Mouse (Mus musculus) forebrain, embryonic 15.5 days (tissue): ENCODE results near the gene Gpha2. TPM values are rescaled to one million over a fixed set of nuclear protein-coding genes. Genes with fewer than 3 reads are reported as not detected.

ENCODE experiments used
- ATAC-seq: fragments of 200-750 bp; cut with Nextera tagmentation; replicated peaks from 2 replicates; pipeline ENCODE4 v1.8.0; 2017; ENCODE audit warnings: mild to moderate bottlenecking, moderate TSS enrichment, moderate library complexity
- H3K27ac ChIP-seq: fragments of 300-500 bp; sonication (generic); replicated peaks from 2 replicates; pipeline ENCODE4 v1.5.1; 2015; ENCODE audit warnings: mild to moderate bottlenecking, inconsistent platforms
- H3K27me3 ChIP-seq: fragments of 300-500 bp; sonication (generic); 2 replicates; pipeline ENCODE4 v1.6.1; 2015; ENCODE audit warnings: inconsistent platforms
- H3K36me3 ChIP-seq: fragments of 300-500 bp; sonication (generic); 2 replicates; pipeline ENCODE4 v1.6.1; 2015; ENCODE audit warnings: mild to moderate bottlenecking, inconsistent platforms
- H3K4me1 ChIP-seq: fragments of 300-500 bp; sonication (generic); 2 replicates; pipeline ENCODE4 v1.6.1; 2015; ENCODE audit warnings: inconsistent platforms
- H3K4me2 ChIP-seq: fragments of 300-500 bp; sonication (generic); replicated peaks from 2 replicates; pipeline ENCODE4 v1.6.1; 2015; ENCODE audit warnings: mild to moderate bottlenecking, inconsistent platforms
- H3K4me3 ChIP-seq: fragments of 300-500 bp; sonication (generic); 2 replicates; pipeline ENCODE4 v1.5.1; 2015; ENCODE audit warnings: mild to moderate bottlenecking, inconsistent platforms
- H3K9ac ChIP-seq: fragments of 300-500 bp; sonication (generic); replicated peaks from 2 replicates; pipeline ENCODE4 v1.6.1; 2015; ENCODE audit warnings: mild to moderate bottlenecking, inconsistent platforms
- H3K9me3 ChIP-seq: fragments of 300-500 bp; sonication (generic); 2 replicates; pipeline ENCODE4 v1.6.1; 2016; ENCODE audit warnings: inconsistent platforms
- WGBS: fragments of 180-500 bp; shearing (Covaris S2); methylation state at CpG from one replicate; pipeline ENCODE4 v1.1.7; 2015; ENCODE audit warnings: mixed read lengths; 5-methylcytosine and 5-hydroxymethylcytosine counted together
- polyA plus RNA-seq: library from polyadenylated mRNA; unstranded; fragments of >200 nt; fragmentation: Nextera tagmentation; extraction: Ambion mirVana; gene quantifications from 2 replicates; pipeline ENCODE4 v1.2.1, GENCODE M21; 2015

Gene Gpha2
- polyA plus RNA-seq, 1 experiment from 2014 or later = not detected

DNA sequence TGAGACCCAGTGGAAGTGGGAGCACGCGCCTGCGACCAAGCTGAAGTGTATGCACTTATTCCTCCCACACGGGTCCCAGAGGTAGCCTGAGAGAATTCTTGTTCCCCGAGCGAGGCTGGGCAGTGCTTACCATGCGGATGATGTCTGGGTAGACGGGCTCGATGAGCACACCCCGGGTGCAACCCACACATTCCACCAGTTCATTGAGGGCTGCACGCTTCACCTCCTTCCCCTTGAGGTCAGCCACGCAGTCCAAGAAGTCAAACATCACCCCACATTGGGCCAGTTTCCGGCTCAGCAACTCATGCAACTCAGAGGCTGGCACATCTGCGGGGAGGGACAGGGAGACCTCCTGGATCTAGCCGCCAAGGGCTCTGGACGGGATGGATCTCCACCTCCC, 7.5 kb downstream of the Gpha2 start:
- WGBS = 93% methylated on average over 16 of the region's 16 CpGs
- Histone ChIP-seq H3K9ac (no peak overlapping the region), H3K4me2 (no peak overlapping the region), H3K36me3 (peaks cover 38% of the 10 kb centered on the region), H3K4me3 (no peak overlapping the region), H3K9me3 (no peaks in the 10 kb centered on the region), H3K27ac (no peak overlapping the region), H3K27me3 (no peaks in the 10 kb centered on the region), H3K4me1 (peaks cover 22% of the 10 kb centered on the region)
- ATAC-seq = no peak

DNA sequence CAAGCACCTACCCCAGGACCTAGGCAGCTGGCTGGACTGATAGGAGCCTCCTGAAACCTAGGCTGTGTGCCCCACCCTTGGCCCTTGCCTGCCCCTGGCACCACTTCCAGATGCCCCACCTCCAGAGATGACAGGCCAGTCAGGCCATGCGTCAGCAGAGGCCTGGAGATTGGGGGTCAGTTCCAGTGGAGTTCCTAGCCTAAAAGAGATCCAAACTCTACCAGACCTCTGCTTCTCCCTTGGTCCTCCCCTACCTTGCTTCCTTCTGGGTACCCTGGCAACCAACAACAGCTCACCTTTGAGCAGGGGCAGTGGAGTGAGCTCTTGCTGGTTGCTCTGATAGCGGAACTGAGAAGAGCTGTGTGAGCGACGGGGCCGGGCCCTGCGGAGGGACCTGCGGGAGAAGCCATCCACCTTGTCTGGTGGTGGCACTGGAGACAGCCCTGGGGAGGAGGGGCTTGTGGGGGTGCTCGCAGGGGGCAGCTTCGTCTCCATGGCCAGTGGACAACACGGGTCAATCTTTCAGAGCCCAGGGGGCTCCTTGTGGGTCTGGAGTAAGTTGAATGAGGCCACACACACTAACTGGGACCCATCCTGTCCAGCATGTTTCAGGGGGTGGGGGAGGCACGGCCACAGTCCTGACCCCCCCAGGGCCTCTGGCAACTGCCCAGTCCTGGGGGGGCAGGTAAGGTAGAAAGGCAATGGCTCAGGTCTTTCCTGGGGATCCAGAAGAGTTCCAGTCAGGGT, 8.3 kb downstream of the Gpha2 start:
- Histone ChIP-seq H3K4me3 (peak overlapping the region; percentile 93), H3K9ac (peak overlapping the region; percentile 89), H3K27ac (no peak overlapping the region), H3K4me2 (peak overlapping the region; percentile 94), H3K9me3 (no peaks in the 10 kb centered on the region), H3K4me1 (peaks cover 22% of the 10 kb centered on the region), H3K36me3 (peaks cover 30% of the 10 kb centered on the region), H3K27me3 (no peaks in the 10 kb centered on the region)
- no peak for ATAC-seq
- 69% methylated on average over 11 of the region's 11 CpGs for WGBS

DNA sequence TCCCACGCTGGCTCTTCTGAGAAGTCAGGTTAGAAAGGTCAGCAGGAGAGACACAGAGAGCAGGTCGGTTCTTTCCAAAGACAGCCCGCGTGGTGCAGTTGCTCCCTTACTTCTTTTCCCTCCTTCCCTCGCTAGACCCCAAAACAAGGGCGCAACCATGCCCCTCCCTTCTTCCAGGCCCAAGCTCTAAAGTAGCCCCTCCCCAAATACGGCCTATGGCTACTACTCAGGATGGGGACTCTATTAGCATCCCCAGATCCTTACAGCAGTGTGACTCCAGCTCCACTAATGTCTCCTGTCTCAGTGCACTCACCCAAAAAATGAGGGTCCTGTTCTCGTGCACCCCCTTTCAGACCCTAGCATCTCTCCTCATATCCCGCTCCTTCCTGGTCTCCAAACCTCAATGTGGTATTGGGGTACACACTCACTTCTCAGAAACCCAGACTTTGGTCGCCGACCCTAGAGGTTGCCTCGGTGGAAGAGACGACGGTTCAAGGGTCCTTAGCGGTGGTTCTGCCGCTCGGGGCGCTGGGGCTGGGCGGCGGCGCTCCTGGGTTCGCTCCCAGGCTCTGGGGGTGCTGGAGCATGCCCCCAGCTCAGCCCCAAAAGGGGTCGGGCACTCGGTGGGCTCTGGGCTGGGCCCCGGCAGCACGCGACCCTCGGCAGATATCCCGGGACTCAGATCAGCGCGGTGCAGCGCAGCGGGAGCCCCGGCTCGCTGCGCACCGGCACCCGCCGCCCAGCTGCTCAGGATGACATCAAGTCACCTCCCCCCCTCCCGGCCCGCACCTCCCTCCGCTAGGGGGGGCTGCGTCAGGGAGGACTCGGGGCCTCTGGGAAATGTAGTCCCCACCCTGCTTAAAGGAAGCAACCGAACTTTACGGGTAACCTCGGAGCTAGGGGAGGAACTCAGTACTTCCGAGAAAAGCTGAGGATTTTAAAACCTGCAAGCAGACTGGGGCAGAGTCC, 9.2 kb downstream of the Gpha2 start, which contains the start of gene Ppp2r5b:
Ppp2r5b (minus strand) TSS at position 789 of the 969 bp plus-strand sequence.
- peak within 1 kb of the TSS; percentile 94 for H3K4me2 ChIP-seq
- WGBS = 1% methylated on average over 48 of the region's 48 CpGs
- H3K36me3 ChIP-seq = peaks cover 21% of the 10 kb centered on the region
- peak within 1 kb of the TSS; percentile 93 for H3K4me3 ChIP-seq
- peak within 1 kb of the TSS; percentile 95 for H3K27ac ChIP-seq
- peaks cover 22% of the 10 kb centered on the region for H3K4me1 ChIP-seq
- peak within 1 kb of the TSS; percentile 89 for H3K9ac ChIP-seq
- no peaks in the 10 kb centered on the region for H3K27me3 ChIP-seq
- H3K9me3 ChIP-seq = no peaks in the 10 kb centered on the region
- ATAC-seq = peak; percentile 95

DNA sequence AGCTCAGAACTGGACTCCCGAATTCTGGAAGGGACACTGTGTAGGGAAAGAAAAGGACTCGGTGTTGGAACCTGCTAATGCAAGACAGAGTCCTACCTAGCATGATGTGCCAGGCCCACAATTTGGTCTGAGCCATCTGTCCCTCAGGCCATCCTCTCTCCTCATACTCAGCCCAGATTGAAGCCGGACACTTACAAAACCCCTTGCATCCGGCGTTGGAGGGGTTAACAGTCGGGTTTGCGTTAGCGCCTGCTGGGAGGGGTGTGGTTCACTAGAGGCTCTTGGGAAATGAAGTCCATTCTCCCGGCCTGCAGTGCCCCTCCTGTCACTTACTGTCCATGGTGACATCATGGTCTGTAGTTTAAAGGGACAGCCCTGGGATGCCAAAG, 9.9 kb downstream of the Gpha2 start:
- Histone ChIP-seq H3K4me2 (peak overlapping the region; percentile 94), H3K9ac (peak overlapping the region; percentile 89), H3K9me3 (no peaks in the 10 kb centered on the region), H3K36me3 (peaks cover 15% of the 10 kb centered on the region), H3K27ac (peak overlapping the region; percentile 95), H3K27me3 (no peaks in the 10 kb centered on the region), H3K4me3 (peak overlapping the region; percentile 93), H3K4me1 (peaks cover 26% of the 10 kb centered on the region)
- ATAC-seq = peak; percentile 88
- WGBS = under 1% methylated on average over 9 of the region's 9 CpGs

DNA sequence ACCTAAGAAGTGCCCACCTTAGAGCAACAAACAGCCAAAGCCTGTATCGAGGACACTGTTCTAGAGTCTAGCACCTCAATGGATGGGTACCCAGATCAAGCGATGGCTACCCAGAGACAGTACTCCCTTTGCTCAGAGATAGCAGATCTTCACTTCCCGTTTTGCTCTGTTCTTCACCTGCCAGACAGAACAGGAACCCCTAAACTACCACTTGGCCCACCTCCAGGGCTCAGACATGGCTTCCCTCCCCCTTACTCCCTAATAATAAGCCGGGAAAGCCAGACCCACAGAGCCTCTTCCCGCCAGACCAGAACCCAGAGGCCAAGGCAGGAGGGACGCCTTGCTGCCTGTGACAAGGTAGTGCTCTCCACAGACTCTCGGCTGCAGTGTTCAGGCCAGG, 10.7 kb downstream of the Gpha2 start:
- no peak overlapping the region for H3K4me2 ChIP-seq
- no peak for ATAC-seq

DNA sequence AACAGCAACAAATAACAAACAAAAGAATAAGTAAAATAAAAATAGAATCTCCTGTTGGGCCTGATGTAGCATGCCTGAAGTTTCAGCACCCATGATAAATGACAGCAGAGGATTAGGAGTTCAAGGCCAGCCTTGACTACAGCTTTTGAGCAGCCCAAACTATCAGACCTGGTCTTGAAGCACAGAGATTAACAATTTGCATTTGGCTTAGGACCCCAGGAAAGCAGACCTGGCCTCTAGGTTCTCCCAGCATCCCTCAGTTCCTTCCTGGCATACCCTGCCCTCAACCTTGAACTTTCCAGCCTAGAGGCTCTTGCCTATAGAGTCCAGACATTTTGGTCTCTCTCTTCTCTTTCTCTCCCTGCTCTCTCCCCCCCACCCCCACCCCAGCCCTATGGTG, 12.6 kb downstream of the Gpha2 start:
- peaks cover 40% of the 10 kb centered on the region for H3K4me1 ChIP-seq
- no peaks in the 10 kb centered on the region for H3K36me3 ChIP-seq
- ATAC-seq = no peak
- H3K27ac ChIP-seq = no peak overlapping the region
- H3K9me3 ChIP-seq = no peaks in the 10 kb centered on the region
- H3K27me3 ChIP-seq = no peaks in the 10 kb centered on the region
- no peak overlapping the region for H3K4me3 ChIP-seq
- no peak overlapping the region for H3K9ac ChIP-seq
- no peak overlapping the region for H3K4me2 ChIP-seq

More for the DNA sequence above, 10.7 kb downstream of the Gpha2 start:
- Histone ChIP-seq H3K9me3 (no peaks in the 10 kb centered on the region), H3K4me3 (no peak overlapping the region), H3K27me3 (no peaks in the 10 kb centered on the region), H3K27ac (no peak overlapping the region), H3K9ac (no peak overlapping the region), H3K36me3 (peaks cover 9% of the 10 kb centered on the region), H3K4me1 (peaks cover 27% of the 10 kb centered on the region)
- WGBS = 72% methylated on average over 7 of the region's 7 CpGs

DNA sequence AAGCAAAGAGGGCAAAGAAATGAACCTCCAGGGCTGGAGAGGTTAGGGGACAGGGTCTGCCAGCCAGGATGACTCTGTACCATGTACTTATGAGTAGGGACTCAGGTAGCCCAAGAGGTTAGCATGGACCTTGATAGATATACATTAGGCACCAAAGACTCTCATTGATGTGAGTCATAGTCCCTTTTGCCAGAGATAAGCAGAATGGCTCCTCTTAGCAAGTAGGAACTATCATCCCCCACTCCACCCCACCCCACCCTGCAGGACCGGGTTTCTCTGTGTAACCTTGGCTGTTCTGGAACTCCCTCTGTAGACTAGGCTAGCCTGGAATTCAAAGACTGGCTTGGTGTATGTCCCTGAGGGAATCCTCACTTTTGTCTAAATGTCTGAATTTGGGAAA, 14.0 kb downstream of the Gpha2 start:
- no peak overlapping the region for H3K4me2 ChIP-seq
- H3K36me3 ChIP-seq = peaks cover 8% of the 10 kb centered on the region; the same call in 1 of the 2 replicates
- WGBS = 69% methylated on average over 1 of the region's 1 CpGs
- H3K9me3 ChIP-seq = no peaks in the 10 kb centered on the region
- H3K4me1 ChIP-seq = peaks cover 26% of the 10 kb centered on the region
- H3K9ac ChIP-seq = 0 out of 2 replicates have a peak overlapping the region, but pooled peaks have one; percentile 0
- no peaks in the 10 kb centered on the region for H3K27me3 ChIP-seq
- H3K27ac ChIP-seq = no peak overlapping the region
- H3K4me3 ChIP-seq = no peak overlapping the region
- ATAC-seq = no peak

DNA sequence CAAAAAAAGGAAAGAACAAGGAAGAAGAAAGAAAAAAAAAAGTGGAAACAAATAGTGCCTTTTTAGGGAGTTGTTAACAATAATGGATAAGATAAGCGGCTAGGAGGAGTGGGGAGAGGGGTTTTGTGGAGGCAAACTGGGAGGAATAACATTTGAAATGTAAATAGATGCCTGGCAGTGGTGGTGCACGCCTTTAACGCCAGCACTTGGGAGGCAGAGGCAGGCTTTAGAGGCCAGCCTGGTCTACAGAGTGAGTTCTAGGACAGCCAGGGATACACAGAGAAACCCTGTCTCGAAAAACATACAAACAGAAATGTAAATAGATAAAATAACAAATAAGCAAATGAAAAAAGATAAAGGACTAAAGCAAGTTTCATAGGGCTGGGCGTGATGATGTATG, 14.5 kb downstream of the Gpha2 start:
- no peak overlapping the region for H3K9ac ChIP-seq
- H3K9me3 ChIP-seq = no peaks in the 10 kb centered on the region
- no peak for ATAC-seq
- H3K4me1 ChIP-seq = peaks cover 23% of the 10 kb centered on the region
- H3K4me3 ChIP-seq = peak overlapping the region; percentile 85
- H3K36me3 ChIP-seq = peaks cover 12% of the 10 kb centered on the region; the same call in 1 of the 2 replicates
- peak overlapping the region; percentile 73 for H3K27ac ChIP-seq
- 36% methylated on average over 5 of the region's 5 CpGs for WGBS
- no peaks in the 10 kb centered on the region for H3K27me3 ChIP-seq
- H3K4me2 ChIP-seq = peak overlapping the region; percentile 83; the same call in 1 of the 2 replicates

DNA sequence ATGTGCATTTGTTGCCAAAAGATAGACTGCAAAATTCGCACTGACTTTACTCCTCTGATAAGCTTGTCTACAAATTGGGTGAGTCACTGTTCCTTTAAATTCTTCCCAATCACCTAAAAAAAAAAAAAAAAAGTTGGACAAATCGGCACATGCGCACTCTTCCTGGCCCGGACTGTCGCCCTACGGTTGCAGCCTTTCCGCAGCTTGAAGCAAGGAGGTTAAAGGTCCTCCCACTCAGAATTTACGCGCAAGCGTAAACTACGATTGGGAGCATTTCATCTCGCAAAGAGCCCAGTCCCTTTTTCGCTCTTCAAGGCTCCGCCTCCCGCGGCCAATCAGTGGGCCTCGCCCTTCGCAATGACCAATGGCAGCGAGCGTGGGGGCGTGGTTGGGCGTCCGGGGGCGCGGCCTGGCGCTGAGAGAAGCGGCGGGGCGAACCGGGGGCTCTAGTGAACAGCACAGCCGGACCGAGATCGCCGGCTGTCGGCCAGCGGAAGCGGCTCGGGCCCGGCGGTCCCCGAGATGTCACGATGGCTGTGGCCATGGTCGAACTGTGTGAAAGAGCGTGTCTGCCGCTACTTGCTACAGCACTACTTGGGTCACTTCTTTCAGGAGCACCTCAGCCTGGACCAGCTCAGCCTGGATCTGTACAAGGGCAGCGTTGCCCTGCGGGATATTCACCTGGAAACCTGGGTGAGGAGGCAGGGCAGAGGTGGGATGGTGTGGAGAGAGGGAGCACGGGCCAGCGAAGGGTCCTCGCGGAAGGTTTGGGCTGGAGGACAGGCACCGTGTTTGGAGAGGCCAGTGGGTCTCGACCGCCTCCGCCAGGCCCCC, 15.3 kb downstream of the Gpha2 start, which contains the start of gene Atg2a:
Atg2a (plus strand) TSS at position 395 of the 834 bp plus-strand sequence.
- ATAC-seq = peak; percentile 94
- peak within 1 kb of the TSS; percentile 73 for H3K27ac ChIP-seq
- H3K27me3 ChIP-seq = no peaks in the 10 kb centered on the region
- peak within 1 kb of the TSS; percentile 85 for H3K4me3 ChIP-seq
- H3K4me1 ChIP-seq = peaks cover 20% of the 10 kb centered on the region
- WGBS = under 1% methylated on average over 55 of the region's 55 CpGs
- H3K36me3 ChIP-seq = peaks cover 18% of the 10 kb centered on the region; the same call in 1 of the 2 replicates
- peak within 1 kb of the TSS; percentile 83 for H3K4me2 ChIP-seq
- H3K9me3 ChIP-seq = no peaks in the 10 kb centered on the region
- H3K9ac ChIP-seq = peak within 1 kb of the TSS; percentile 93

DNA sequence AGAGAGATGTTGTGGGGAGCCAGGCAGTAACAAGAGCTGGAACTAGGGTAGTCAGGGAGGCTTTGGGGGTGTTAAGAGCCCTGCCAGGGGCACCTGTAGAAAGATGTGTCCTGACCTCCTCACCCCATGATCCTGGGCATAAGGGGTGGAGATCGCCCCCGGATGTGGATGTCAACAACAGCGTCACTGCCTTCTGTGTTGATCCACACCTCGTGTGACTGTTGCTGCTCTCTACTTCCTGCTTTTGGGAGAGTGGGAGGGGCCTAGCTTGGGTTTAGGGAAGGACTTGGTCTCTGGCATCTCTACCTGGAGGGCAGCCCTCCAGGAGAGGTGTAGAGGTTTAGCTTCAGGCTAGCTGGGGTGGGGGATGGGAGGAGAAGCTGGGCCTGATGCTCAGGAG, 16.1 kb downstream of the Gpha2 start:
- Histone ChIP-seq H3K9ac (peak overlapping the region; percentile 93), H3K4me3 (peak overlapping the region; percentile 85), H3K4me2 (peak overlapping the region; percentile 83), H3K9me3 (no peaks in the 10 kb centered on the region), H3K27me3 (no peaks in the 10 kb centered on the region), H3K4me1 (peaks cover 19% of the 10 kb centered on the region), H3K27ac (peak overlapping the region; percentile 73; the same call in 1 of the 2 replicates), H3K36me3 (peaks cover 25% of the 10 kb centered on the region)
- 0% methylated on average over 4 of the region's 4 CpGs for WGBS
- no peak for ATAC-seq

DNA sequence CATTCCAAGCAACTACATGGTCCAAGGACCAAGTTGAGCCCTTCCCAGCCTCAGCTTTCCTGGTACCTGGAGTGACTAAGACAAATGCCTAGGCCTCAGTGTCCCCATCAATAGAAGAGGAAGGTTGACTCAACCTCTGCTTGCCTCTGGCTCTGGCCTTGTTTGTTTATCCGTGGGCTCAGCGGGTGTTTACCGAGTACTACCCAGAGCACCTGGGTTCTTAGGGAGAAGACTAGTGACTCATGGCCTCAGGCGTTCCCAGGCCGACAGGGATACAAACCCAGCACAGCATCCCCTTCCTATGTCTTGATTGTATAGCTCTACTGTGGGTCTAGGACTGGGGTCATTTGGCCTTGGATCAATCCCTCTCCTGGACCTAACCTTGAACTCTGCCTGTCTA, 17.0 kb downstream of the Gpha2 start:
- ATAC-seq = no peak
- no peak overlapping the region for H3K4me3 ChIP-seq
- no peak overlapping the region for H3K27ac ChIP-seq
- H3K4me2 ChIP-seq = no peak overlapping the region
- no peaks in the 10 kb centered on the region for H3K9me3 ChIP-seq
- peak overlapping the region; percentile 1; the same call in 1 of the 2 replicates for H3K9ac ChIP-seq
- peaks cover 19% of the 10 kb centered on the region for H3K4me1 ChIP-seq
- no peaks in the 10 kb centered on the region for H3K27me3 ChIP-seq
- 86% methylated on average over 5 of the region's 5 CpGs for WGBS
- peaks cover 34% of the 10 kb centered on the region for H3K36me3 ChIP-seq
